Mouse (Mus musculus) cortical plate, adult 2 months (tissue): ENCODE measurements at regions not wholly inside any gene's neighbourhood (a gene's known extent, or its start where the extent isn't known, plus 50 kb on each side); places are given as distances from the start of the nearest gene placed in this dataset.

Experiments used
- CTCF ChIP-seq: fragments of 200-500 bp; IDR thresholded peaks from 2 replicates; pipeline ENCODE4 v1.5.1; 2011; ENCODE audit warnings: mild to moderate bottlenecking, control low read depth, low read length; ENCODE audit not compliant: insufficient read depth; ENCODE audit errors: extremely low read depth
- POLR2A ChIP-seq: fragments of 200-500 bp; IDR thresholded peaks from 2 replicates; pipeline ENCODE4 v1.6.1; 2011; ENCODE audit warnings: mild to moderate bottlenecking, low read length, control low read depth; ENCODE audit not compliant: insufficient read depth; ENCODE audit errors: extremely low read depth

GRCm38 (mm10) chr3:45657023-45657422 lies 278.8 kb downstream of the Pcdh10 start:
- TF ChIP-seq POLR2A (no peak), CTCF (no peak)
